Comparison of ENCODE assay signal across 8 mouse cellular contexts in the genomic region with DNA sequence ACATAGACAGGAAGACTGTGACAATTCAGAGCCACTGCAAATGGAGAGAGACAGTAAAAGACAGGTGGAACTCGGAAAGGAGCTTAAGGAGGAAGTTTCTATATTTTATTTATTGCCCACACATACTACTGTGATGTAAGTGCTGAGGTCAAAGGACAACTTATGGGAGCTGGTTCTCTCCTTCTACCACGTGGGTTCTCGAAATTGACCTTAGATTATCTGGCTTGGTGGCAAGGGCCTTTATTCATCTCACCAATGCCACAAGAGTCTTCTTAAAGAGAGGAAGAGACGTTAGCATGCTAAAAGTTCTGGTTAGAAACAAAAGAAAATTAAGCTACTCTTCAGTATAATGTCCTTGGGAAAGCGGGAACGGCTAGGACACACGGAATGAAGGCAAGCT. TPM values are rescaled to one million over a fixed set of nuclear protein-coding genes. Genes with fewer than 3 reads are reported as not detected.
DNase-seq lines count a peak whose midpoint lies in the region; ATAC-seq and TF ChIP-seq lines count a peak whose summit lies in the region.

No protein-coding gene starts in this region.

- no peak for TF ChIP-seq RAD21 in CH12.LX (IDR thresholded peaks at IDR 0.05; ENCODE audit: low read depth, low read length)

- ATAC-seq in forebrain, embryonic 13.5 days: no peak
- no peak for ATAC-seq in liver, embryonic 15.5 days (ENCODE audit: insufficient read depth)
- no peak for ATAC-seq in inflammation-experienced regulatory T-cells, adult 6 months

- dilution Hi-C loops in CH12.LX (cut with MboI; ENCODE audit: extremely low pct_ligation_motif_present, extremely low pct_unique_long_range_greater_than_20kb, low sequenced_read_pairs): no loop called here

- H3K79me2 ChIP-seq in CH12.LX (replicated peaks; ENCODE audit: control insufficient read depth, extremely low read depth, insufficient read depth, poor library complexity, severe bottlenecking): peaks cover 25% of the 10 kb centered on the region

- H3K4me3 ChIP-seq in CH12.LX (replicated peaks in 1 of 3; ENCODE audit: low read depth in 2 of 3, low read length in 2 of 3, poor library complexity in 1 of 3): peak overlapping the region; percentile 64 to 87 (median 77)
- peak overlapping the region; percentile 90 for H3K4me3 ChIP-seq in forebrain, embryonic 13.5 days
- H3K4me3 ChIP-seq in liver, embryonic 15.5 days (replicated peaks): peak overlapping the region; percentile 96

- peaks cover 11 to 55% of the 10 kb centered on the region in 2 experiments for H3K4me1 ChIP-seq in CH12.LX (ENCODE audit: control insufficient read depth in 1 of 2, insufficient read depth in 2 of 2)
- H3K4me1 ChIP-seq in forebrain, embryonic 13.5 days: peaks cover 34% of the 10 kb centered on the region
- H3K4me1 ChIP-seq in liver, embryonic 15.5 days (replicated peaks): peaks cover 39% of the 10 kb centered on the region

- TF ChIP-seq POLR2A in CH12.LX (IDR thresholded peaks at IDR 0.05; ENCODE audit: low read depth, low read length): no peak

- in situ Hi-C loops in CH12.LX (cut with MboI; ENCODE audit: low pct_ligation_motif_present, low pct_unique_long_range_greater_than_20kb, low sequenced_read_pairs): no loop called here

- peaks cover 2% of the 10 kb centered on the region for H3K9me3 ChIP-seq in CH12.LX (replicated peaks; ENCODE audit: low read length)
- H3K9me3 ChIP-seq in forebrain, embryonic 13.5 days (replicated peaks): 0 out of 2 replicates have a peak, but pooled peaks cover 3% of the 10 kb centered on the region
- no peaks in the 10 kb centered on the region for H3K9me3 ChIP-seq in liver, embryonic 15.5 days (replicated peaks)

- no peaks in the 10 kb centered on the region for H3K27me3 ChIP-seq in CH12.LX (replicated peaks)
- H3K27me3 ChIP-seq in forebrain, embryonic 13.5 days: no peaks in the 10 kb centered on the region
- H3K27me3 ChIP-seq in liver, embryonic 15.5 days: no peaks in the 10 kb centered on the region

- DNase-seq in heart, adult 11 months: peak; percentile 71
- no peak for DNase-seq in heart, postnatal 4 days
- no peak for DNase-seq in CH12.LX (ENCODE audit: extremely low read depth)
- no peak for DNase-seq in frontal cortex, postnatal 14 days (ENCODE audit: low spot score in 2 of 2)
- no peak for DNase-seq in Muller cell, postnatal 12 days (ENCODE audit: inconsistent ontology term)

- TF ChIP-seq CTCF in CH12.LX (conservative IDR thresholded peaks at IDR 0.05 in 1 of 2, IDR thresholded peaks at IDR 0.05 in 1 of 2; ENCODE audit: low read depth in 2 of 2, low read length in 2 of 2): no peak

- H3K9ac ChIP-seq in CH12.LX (ENCODE audit: insufficient read depth, low read depth): peak overlapping the region; percentile 55
- H3K9ac ChIP-seq in forebrain, embryonic 13.5 days: peak overlapping the region; percentile 87
- H3K9ac ChIP-seq in liver, embryonic 15.5 days: peak overlapping the region; percentile 96

- H3K4me2 ChIP-seq in CH12.LX (ENCODE audit: insufficient read depth, low read depth, poor library complexity, severe bottlenecking): peak overlapping the region; percentile 26
- H3K4me2 ChIP-seq in forebrain, embryonic 13.5 days: peak overlapping the region; percentile 78
- H3K4me2 ChIP-seq in liver, embryonic 15.5 days: peak overlapping the region; percentile 97

- H3K36me3 ChIP-seq in CH12.LX (replicated peaks in 1 of 2; ENCODE audit: control insufficient read depth in 1 of 2, insufficient read depth in 1 of 2, low read length in 1 of 2): peaks cover 0 to 10% of the 10 kb centered on the region in 2 experiments
- H3K36me3 ChIP-seq in forebrain, embryonic 13.5 days (ENCODE audit: poor library complexity, severe bottlenecking): 0 out of 2 replicates have a peak, but pooled peaks cover 2% of the 10 kb centered on the region
- H3K36me3 ChIP-seq in liver, embryonic 15.5 days (replicated peaks): no peaks in the 10 kb centered on the region

- H3K27ac ChIP-seq in CH12.LX (ENCODE audit: insufficient read depth, low read depth): peak overlapping the region; percentile 84
- no peak overlapping the region for H3K27ac ChIP-seq in forebrain, embryonic 13.5 days
- H3K27ac ChIP-seq in liver, embryonic 15.5 days (replicated peaks): peak overlapping the region; percentile 100

- WGBS in forebrain, embryonic 13.5 days: 20% methylated on average over 7 of the region's 7 CpGs
- 6% methylated on average over 7 of the region's 7 CpGs for whole genome bisulfite sequencing in liver, embryonic 15.5 days (ENCODE audit: insufficient replicate concordance)

- no peak for TF ChIP-seq EP300 in CH12.LX (IDR thresholded peaks at IDR 0.05; ENCODE audit: low read length)

TF ChIP-seq in CH12.LX, 34 proteins besides CTCF, POLR2A, EP300 and RAD21:
- 0 out of 2 replicates have a peak, but pooled peaks have one; percentile 19 for TF ChIP-seq MAX (IDR thresholded peaks at IDR 0.05; ENCODE audit: low read length)
- no peak for TF ChIP-seq SIN3A (IDR thresholded peaks at IDR 0.05; ENCODE audit: low read length)
- TF ChIP-seq ZKSCAN1 (IDR thresholded peaks at IDR 0.05; ENCODE audit: borderline replicate concordance, low read depth, low read length): no peak
- 0 out of 2 replicates have a peak, but pooled peaks have one; percentile 25 for TF ChIP-seq MYC (IDR thresholded peaks at IDR 0.05; ENCODE audit: low read depth, low read length)
- 0 out of 2 replicates have a peak, but pooled peaks have one; percentile 7 for TF ChIP-seq MXI1 (IDR thresholded peaks at IDR 0.05; ENCODE audit: low read depth, low read length)

RNA-seq across cellular contexts. Expression of a gene that starts 0.9 kb away (rescaled TPM):
- total RNA-seq in heart, postnatal 4 days (2021): 10 to 100 TPM; 33.6 to 37.5 TPM
- total RNA-seq in CH12.LX (2012; rRNA removed): 40.6 and 42.8 TPM in 2 replicates
- 24.2 and 25.4 TPM in 2 replicates for total RNA-seq in CH12.LX (2014; rRNA removed)
- 21.0 and 23.8 TPM in 2 replicates for polyA plus RNA-seq in CH12.LX (2012; ENCODE audit: insufficient read length, low read depth)
- polyA plus RNA-seq in forebrain, embryonic 13.5 days (2015; fragmentation: Nextera tagmentation; extraction: Ambion mirVana): 44.8 and 47.8 TPM in 2 replicates
- 10.6 and 11.5 TPM in 2 replicates for polyA plus RNA-seq in liver, embryonic 15.5 days (2015; fragmentation: Nextera tagmentation; extraction: Ambion mirVana)
- 10 to 100 TPM; 54.6 to 64.3 (median 59.7) TPM for polyA plus RNA-seq in inflammation-experienced regulatory T-cells, adult 6 months (2017; shearing (Covaris generic))

Comparison
In these comparisons a context has a peak if more than half of its experiments do, and no peak if none do; other contexts are left out.
1. H3K4me2 ChIP-seq: peak in every context shown above with its lines; median percentile 97 in liver, embryonic 15.5 days; 78 in forebrain, embryonic 13.5 days; 26 in CH12.LX.